In genomic region chrX:139813299-139814002, GRCm38 (mm10) we compare ENCODE assay signal across 23 mouse cellular contexts. TPM values are rescaled to one million over a fixed set of nuclear protein-coding genes. Genes with fewer than 3 reads are reported as not detected.
A peak's percentile ranks its signal among the peaks of the same experiment; 100 is the strongest.
DNase-seq lines count a peak whose midpoint lies in the region; ATAC-seq and TF ChIP-seq lines count a peak whose summit lies in the region.
"Had no signal": no experiment of that assay in that cellular context is flagged by ENCODE, and none has a peak within 500 bp of the region (broad histone marks: within the 10 kb centered on the region; RNA-seq: fewer than 3 reads in every experiment).

No protein-coding gene starts in this region.

- no peak for DNase-seq in CH12.LX (ENCODE audit: extremely low read depth)
- no peak for DNase-seq in liver, embryonic 11.5 days (ENCODE audit: low spot score)
- no peak for DNase-seq in right cerebral cortex, adult 18-20 months
- no peak for DNase-seq in midbrain, embryonic 11.5 days (ENCODE audit: low spot score, missing footprints)
- no peak for DNase-seq in retina, postnatal 1 day
- DNase-seq: cerebellum, postnatal 14 days; lung, adult 2 months; right cerebral cortex, postnatal 4 days; thymus, adult 2 months had no signal

- no peaks in the 10 kb centered on the region for H3K27me3 ChIP-seq in CH12.LX (replicated peaks)
- H3K27me3 ChIP-seq in liver, embryonic 11.5 days (replicated peaks; ENCODE audit: control insufficient read depth, insufficient read depth, low read length): no peaks in the 10 kb centered on the region; the same call in none of the 2 replicates
- peaks cover 17% of the 10 kb centered on the region; the same call in 1 of the 2 replicates for H3K27me3 ChIP-seq in neural tube, embryonic 15.5 days (replicated peaks)
- peaks cover 7% of the 10 kb centered on the region for H3K27me3 ChIP-seq in midbrain, embryonic 11.5 days (ENCODE audit: control insufficient read depth, insufficient read depth, low read length)
- H3K27me3 ChIP-seq: forebrain, embryonic 15.5 days; heart, embryonic 12.5 days had no signal

- no peak for TF ChIP-seq EP300 in CH12.LX (IDR thresholded peaks at IDR 0.05; ENCODE audit: low read length)

- TF ChIP-seq CTCF in CH12.LX (conservative IDR thresholded peaks at IDR 0.05 in 1 of 2, IDR thresholded peaks at IDR 0.05 in 1 of 2; ENCODE audit: low read depth in 2 of 2, low read length in 2 of 2): no peak

- H3K79me2 ChIP-seq in CH12.LX (replicated peaks; ENCODE audit: control insufficient read depth, extremely low read depth, insufficient read depth, poor library complexity, severe bottlenecking): no peaks in the 10 kb centered on the region

- peak; percentile 19; the same call in 1 of the 2 replicates for ATAC-seq in erythroid progenitor cell, adult 5-6 weeks (replicated peaks; ENCODE audit: low FRiP score, poor library complexity, severe bottlenecking)
- peak; percentile 70 for ATAC-seq in liver, embryonic 11.5 days (replicated peaks; ENCODE audit: low FRiP score)
- ATAC-seq in megakaryocyte progenitor cell, adult 5-6 weeks (replicated peaks; ENCODE audit: poor library complexity): peak; percentile 51
- no peak for ATAC-seq in neural tube, embryonic 15.5 days (ENCODE audit: low FRiP score)
- no peak for ATAC-seq in midbrain, embryonic 11.5 days (ENCODE audit: low FRiP score)
- ATAC-seq: forebrain, embryonic 15.5 days; midbrain, embryonic 16.5 days had no signal

- TF ChIP-seq RAD21 in CH12.LX (IDR thresholded peaks at IDR 0.05; ENCODE audit: low read depth, low read length): no peak

- H3K9me3 ChIP-seq in CH12.LX (replicated peaks; ENCODE audit: low read length): no peaks in the 10 kb centered on the region
- no peaks in the 10 kb centered on the region for H3K9me3 ChIP-seq in liver, embryonic 11.5 days (ENCODE audit: control insufficient read depth, low read length)
- no peaks in the 10 kb centered on the region for H3K9me3 ChIP-seq in neural tube, embryonic 15.5 days (replicated peaks)
- H3K9me3 ChIP-seq in midbrain, embryonic 11.5 days (ENCODE audit: control insufficient read depth, low read length): no peaks in the 10 kb centered on the region
- H3K9me3 ChIP-seq: forebrain, embryonic 15.5 days; heart, embryonic 12.5 days; limb, embryonic 10.5 days had no signal

- H3K4me1 ChIP-seq in CH12.LX (ENCODE audit: control insufficient read depth in 1 of 2, insufficient read depth in 2 of 2): peaks cover 3 to 17% of the 10 kb centered on the region in 2 experiments; a peak in 1 of 4 replicates
- H3K4me1 ChIP-seq in liver, embryonic 11.5 days (replicated peaks; ENCODE audit: control insufficient read depth, insufficient read depth, low read length): peaks cover 8% of the 10 kb centered on the region
- no peaks in the 10 kb centered on the region for H3K4me1 ChIP-seq in neural tube, embryonic 15.5 days
- H3K4me1 ChIP-seq in midbrain, embryonic 11.5 days (ENCODE audit: control insufficient read depth, insufficient read depth, low read length): no peaks in the 10 kb centered on the region
- H3K4me1 ChIP-seq: forebrain, embryonic 15.5 days; heart, embryonic 12.5 days; limb, embryonic 10.5 days had no signal

- H3K36me3 ChIP-seq in CH12.LX (replicated peaks in 1 of 2; ENCODE audit: control insufficient read depth in 1 of 2, insufficient read depth in 1 of 2, low read length in 1 of 2): no peaks in the 10 kb centered on the region
- no peaks in the 10 kb centered on the region for H3K36me3 ChIP-seq in liver, embryonic 11.5 days (ENCODE audit: control insufficient read depth, insufficient read depth, low read length)
- no peaks in the 10 kb centered on the region for H3K36me3 ChIP-seq in neural tube, embryonic 15.5 days
- no peaks in the 10 kb centered on the region for H3K36me3 ChIP-seq in midbrain, embryonic 11.5 days (ENCODE audit: control insufficient read depth, insufficient read depth, low read length)
- H3K36me3 ChIP-seq: forebrain, embryonic 15.5 days; heart, embryonic 12.5 days; limb, embryonic 10.5 days had no signal

- peak overlapping the region; percentile 17; the same call in 1 of the 2 replicates for H3K4me2 ChIP-seq in CH12.LX (ENCODE audit: insufficient read depth, low read depth, poor library complexity, severe bottlenecking)
- H3K4me2 ChIP-seq in liver, embryonic 11.5 days: peak overlapping the region; percentile 52
- no peak overlapping the region for H3K4me2 ChIP-seq in neural tube, embryonic 15.5 days
- H3K4me2 ChIP-seq in midbrain, embryonic 11.5 days: no peak overlapping the region
- H3K4me2 ChIP-seq: forebrain, embryonic 15.5 days; heart, embryonic 12.5 days had no signal

- H3K9ac ChIP-seq in CH12.LX (ENCODE audit: insufficient read depth, low read depth): no peak overlapping the region
- H3K9ac ChIP-seq in liver, embryonic 11.5 days (ENCODE audit: low read depth, low read length): no peak overlapping the region; the same call in 1 of the 2 replicates
- H3K9ac ChIP-seq in neural tube, embryonic 15.5 days (replicated peaks): no peak overlapping the region
- no peak overlapping the region for H3K9ac ChIP-seq in midbrain, embryonic 11.5 days (ENCODE audit: low read length)
- H3K9ac ChIP-seq: forebrain, embryonic 15.5 days; heart, embryonic 12.5 days had no signal

- TF ChIP-seq POLR2A in CH12.LX (IDR thresholded peaks at IDR 0.05; ENCODE audit: low read depth, low read length): no peak

- WGBS in liver, embryonic 11.5 days: 54% methylated on average over 9 of the region's 9 CpGs
- WGBS in neural tube, embryonic 15.5 days: 76% methylated on average over 9 of the region's 9 CpGs
- WGBS in midbrain, embryonic 11.5 days: 70% methylated on average over 9 of the region's 9 CpGs

- no peak overlapping the region for H3K27ac ChIP-seq in CH12.LX (ENCODE audit: insufficient read depth, low read depth)
- peak overlapping the region; percentile 65; the same call in 1 of the 2 replicates for H3K27ac ChIP-seq in liver, embryonic 11.5 days (ENCODE audit: low read depth, low read length)
- no peak overlapping the region for H3K27ac ChIP-seq in neural tube, embryonic 15.5 days (replicated peaks)
- no peak overlapping the region for H3K27ac ChIP-seq in midbrain, embryonic 11.5 days (ENCODE audit: low read depth, low read length)
- H3K27ac ChIP-seq: forebrain, embryonic 15.5 days; limb, embryonic 10.5 days; macrophage had no signal

- dilution Hi-C loops in CH12.LX (cut with MboI; ENCODE audit: extremely low pct_ligation_motif_present, extremely low pct_unique_long_range_greater_than_20kb, low sequenced_read_pairs): no loop called here

- in situ Hi-C loops in CH12.LX (cut with MboI; ENCODE audit: low pct_ligation_motif_present, low pct_unique_long_range_greater_than_20kb, low sequenced_read_pairs): no loop called here

- H3K4me3 ChIP-seq in CH12.LX (replicated peaks in 1 of 3; ENCODE audit: low read depth in 2 of 3, low read length in 2 of 3, poor library complexity in 1 of 3): no peak overlapping the region
- no peak overlapping the region for H3K4me3 ChIP-seq in liver, embryonic 11.5 days (ENCODE audit: low read depth, low read length)
- H3K4me3 ChIP-seq in neural tube, embryonic 15.5 days (replicated peaks): no peak overlapping the region
- no peak overlapping the region for H3K4me3 ChIP-seq in midbrain, embryonic 11.5 days (ENCODE audit: low read depth, low read length)
- H3K4me3 ChIP-seq: forebrain, embryonic 15.5 days; heart, embryonic 12.5 days; limb, embryonic 10.5 days had no signal

TF ChIP-seq in CH12.LX, 34 proteins besides CTCF, POLR2A, EP300 and RAD21 (continues in another document):
- TF ChIP-seq MEF2A (IDR thresholded peaks at IDR 0.05; ENCODE audit: borderline replicate concordance, low read depth, low read length) (no peak), SMC3 (IDR thresholded peaks at IDR 0.05; ENCODE audit: low read depth, low read length) (no peak), USF1 (IDR thresholded peaks at IDR 0.05; ENCODE audit: low read depth, low read length) (no peak), USF2 (conservative IDR thresholded peaks at IDR 0.05; ENCODE audit: low read depth, low read length) (no peak)

RNA-seq across cellular contexts. Expression of gene Cldn2, which starts 12.8 kb away (rescaled TPM):
- total RNA-seq in CH12.LX (2012; rRNA removed): not detected in 2 replicates
- not detected in 2 replicates for total RNA-seq in CH12.LX (2014; rRNA removed)
- polyA plus RNA-seq in CH12.LX (2012; ENCODE audit: insufficient read length, low read depth): 0.07 TPM in 1 of 2 replicates, not detected in the other
- not detected in 2 replicates for total RNA-seq in erythroid progenitor cell, adult 5-6 weeks (2015; ENCODE audit: low replicate concordance)
- not detected in 2 replicates for total RNA-seq in erythroid progenitor cell, adult 5-6 weeks (2017; ENCODE audit: low replicate concordance)
- polyA plus RNA-seq in liver, embryonic 11.5 days (2014; fragmentation: Nextera tagmentation; extraction: Ambion mirVana): 0.11 and 0.23 TPM in 2 replicates
- total RNA-seq in megakaryocyte progenitor cell, adult 5-6 weeks (2015): not detected in 2 replicates
- total RNA-seq in megakaryocyte progenitor cell, adult 5-6 weeks (2017): not detected in 2 replicates
- polyA plus RNA-seq in neural tube, embryonic 15.5 days (2015; fragmentation: Nextera tagmentation; extraction: Ambion mirVana): 0.27 and 1.9 TPM in 2 replicates
- 0.17 and 0.23 TPM in 2 replicates for polyA plus RNA-seq in midbrain, embryonic 11.5 days (2014; fragmentation: Nextera tagmentation; extraction: Ambion mirVana)
- total RNA-seq: heart, postnatal 25 days had no signal
- polyA plus RNA-seq: limb, embryonic 10.5 days; macrophage had no signal

RNA-seq across cellular contexts. Expression of gene Ripply1, which starts 31.3 kb away (rescaled TPM):
- total RNA-seq in CH12.LX (2012; rRNA removed) (not detected in 2 replicates), CH12.LX (2014; rRNA removed) (not detected in 2 replicates)
- polyA plus RNA-seq in CH12.LX (2012; ENCODE audit: insufficient read length, low read depth): not detected in 2 replicates
- total RNA-seq in erythroid progenitor cell, adult 5-6 weeks (2015; ENCODE audit: low replicate concordance): 1.3 TPM in 1 of 2 replicates, not detected in the other
- not detected in 2 replicates for total RNA-seq in erythroid progenitor cell, adult 5-6 weeks (2017; ENCODE audit: low replicate concordance)
- not detected in 2 replicates for polyA plus RNA-seq in liver, embryonic 11.5 days (2014; fragmentation: Nextera tagmentation; extraction: Ambion mirVana)
- not detected in 2 replicates for total RNA-seq in megakaryocyte progenitor cell, adult 5-6 weeks (2015)
- total RNA-seq in megakaryocyte progenitor cell, adult 5-6 weeks (2017): not detected in 2 replicates
- polyA plus RNA-seq in neural tube, embryonic 15.5 days (2015; fragmentation: Nextera tagmentation; extraction: Ambion mirVana): 0.19 and 0.23 TPM in 2 replicates
- 0.34 TPM in 1 of 2 replicates, not detected in the other for polyA plus RNA-seq in midbrain, embryonic 11.5 days (2014; fragmentation: Nextera tagmentation; extraction: Ambion mirVana)
- total RNA-seq: adrenal gland, adult 18-20 months; heart, postnatal 25 days; layer of hippocampus, adult 18-20 months had no signal
- polyA plus RNA-seq: forebrain, embryonic 15.5 days; heart, embryonic 12.5 days; kidney, embryonic 16.5 days; limb, embryonic 10.5 days; macrophage; neural tube, embryonic 11.5 days; stomach, embryonic 14.5 days had no signal

RNA-seq across cellular contexts. Expression of gene Morc4, which starts 58.0 kb away (rescaled TPM):
- not detected in 2 replicates for total RNA-seq in CH12.LX (2012; rRNA removed)
- total RNA-seq in CH12.LX (2014; rRNA removed): not detected in 2 replicates
- polyA plus RNA-seq in CH12.LX (2012; ENCODE audit: insufficient read length, low read depth): not detected in 2 replicates
- total RNA-seq in erythroid progenitor cell, adult 5-6 weeks (2015; ENCODE audit: low replicate concordance): 0.42 TPM in 1 of 2 replicates, not detected in the other
- total RNA-seq in erythroid progenitor cell, adult 5-6 weeks (2017; ENCODE audit: low replicate concordance): not detected in 2 replicates
- polyA plus RNA-seq in liver, embryonic 11.5 days (2014; fragmentation: Nextera tagmentation; extraction: Ambion mirVana): 17.9 and 19.6 TPM in 2 replicates
- total RNA-seq in megakaryocyte progenitor cell, adult 5-6 weeks (2015): 0.51 and 1.8 TPM in 2 replicates
- 0.92 and 1.7 TPM in 2 replicates for total RNA-seq in megakaryocyte progenitor cell, adult 5-6 weeks (2017)
- 4.7 and 5.7 TPM in 2 replicates for polyA plus RNA-seq in neural tube, embryonic 15.5 days (2015; fragmentation: Nextera tagmentation; extraction: Ambion mirVana)
- polyA plus RNA-seq in midbrain, embryonic 11.5 days (2014; fragmentation: Nextera tagmentation; extraction: Ambion mirVana): 8.1 and 9.0 TPM in 2 replicates

Comparison
In these comparisons a context has a peak if more than half of its experiments do, and no peak if none do; other contexts are left out.
1. H3K4me2 ChIP-seq: peak in CH12.LX (single experiment) and liver, embryonic 11.5 days (single experiment); none in neural tube, embryonic 15.5 days (single experiment) and midbrain, embryonic 11.5 days (single experiment).
2. ATAC-seq: peak in erythroid progenitor cell, adult 5-6 weeks (single experiment), liver, embryonic 11.5 days (single experiment) and megakaryocyte progenitor cell, adult 5-6 weeks (single experiment); none in neural tube, embryonic 15.5 days (single experiment) and midbrain, embryonic 11.5 days (single experiment).